Mouse (Mus musculus): ENCODE results near the gene 1190005I06Rik. TPM values are rescaled to one million over a fixed set of nuclear protein-coding genes. Genes with fewer than 3 reads are reported as not detected.

Gene 1190005I06Rik
- 12.0 and 21.2 TPM in 2 replicates for total RNA-seq (2014; rRNA removed)
- polyA plus RNA-seq (2012; rRNA removed): 11.9 and 15.3 TPM in 2 replicates

DNA sequence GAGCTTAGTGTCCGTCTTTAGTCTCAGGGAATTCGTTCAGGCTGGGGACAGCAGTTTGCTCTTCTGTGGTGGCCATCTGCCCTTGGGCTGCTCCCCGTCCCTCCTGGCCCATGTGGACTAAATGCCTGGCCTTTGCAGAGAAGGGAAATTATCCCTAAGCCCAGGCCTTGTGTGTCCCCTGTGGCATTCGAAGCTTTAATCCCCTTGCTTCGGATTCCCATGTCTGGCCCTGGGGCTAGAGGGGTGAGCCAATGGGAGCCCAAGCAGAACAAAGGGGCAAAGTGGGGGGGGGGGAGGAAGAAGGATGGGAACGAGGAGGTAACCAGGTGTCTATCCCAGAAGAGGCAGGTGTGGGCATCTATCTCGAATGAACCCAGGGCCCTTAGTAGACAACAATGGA lies at the start of gene 1190005I06Rik:
TSS of gene 1190005I06Rik (minus strand) at position 101 of the 400 bp plus-strand sequence.
- no peak for TF ChIP-seq POLR2A (IDR thresholded peaks at IDR 0.05; ENCODE audit: extremely low read depth, insufficient read depth, low read length)
- TF ChIP-seq CTCF (IDR thresholded peaks at IDR 0.05; ENCODE audit: low read depth, low read length): no peak
- DNase-seq (ENCODE audit: extremely low read depth, low read depth, low spot score): no peak
- Histone ChIP-seq H3K36me3 (ENCODE audit: control insufficient read depth, insufficient read depth, low read length) (no peaks in the 10 kb centered on the region), H3K79me2 (ENCODE audit: control insufficient read depth, insufficient read depth, low read length) (no peaks in the 10 kb centered on the region), H3K4me3 (ENCODE audit: insufficient read depth, low read depth, low read length) (no peak within 1 kb of the TSS), H3K9ac (ENCODE audit: low read depth, low read length) (no peak within 1 kb of the TSS), H3K27ac (replicated peaks; ENCODE audit: insufficient read depth, low read depth, low read length) (no peak within 1 kb of the TSS), H3K27me3 (ENCODE audit: control insufficient read depth, insufficient read depth, low read length) (no peaks in the 10 kb centered on the region), H3K4me1 (ENCODE audit: control insufficient read depth, insufficient read depth, low read length) (peaks cover 3% of the 10 kb centered on the region; the same call in 1 of the 2 replicates)
- 86% methylated on average over 7 of the region's 7 CpGs for WGBS

DNA sequence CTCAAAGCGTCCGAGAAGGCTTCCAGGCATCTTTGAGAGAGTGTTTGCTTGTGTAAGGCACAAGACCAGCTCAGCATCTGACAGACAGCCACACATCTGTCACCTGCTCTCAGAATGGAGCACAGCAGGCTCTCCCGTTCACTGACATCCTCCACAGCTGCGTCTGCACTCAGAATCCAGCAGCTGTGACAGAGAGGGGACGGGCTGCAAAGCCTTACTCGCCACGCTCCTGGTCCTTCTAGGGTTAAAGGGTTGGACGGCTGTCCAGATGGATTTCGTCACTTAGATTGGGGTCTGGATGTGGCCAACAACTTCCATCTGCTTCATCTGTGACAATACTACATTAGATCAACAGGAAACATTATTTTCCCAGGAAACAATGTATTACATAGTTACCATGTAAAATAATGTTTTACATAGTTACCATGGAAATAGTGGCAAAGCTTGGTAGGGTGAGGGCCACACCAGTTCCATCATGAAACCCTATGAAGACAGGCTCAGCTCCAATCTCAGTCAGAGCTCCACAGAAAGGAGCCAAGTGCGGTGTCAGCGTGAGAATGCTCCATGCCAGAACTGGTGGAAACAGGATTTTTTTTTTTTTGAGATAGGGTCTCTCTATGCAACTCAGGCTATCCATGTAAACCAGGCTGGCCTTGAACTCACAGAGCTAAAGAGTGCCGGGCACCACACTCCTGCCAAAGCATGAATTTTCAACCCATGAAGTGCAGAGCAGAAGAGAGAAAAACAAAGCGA lies 49.1 kb upstream of the 1190005I06Rik start:
- Histone ChIP-seq H3K9ac (ENCODE audit: low read depth, low read length) (no peak overlapping the region), H3K4me3 (ENCODE audit: insufficient read depth, low read depth, low read length) (no peak overlapping the region), H3K27me3 (ENCODE audit: control insufficient read depth, insufficient read depth, low read length) (no peaks in the 10 kb centered on the region), H3K79me2 (ENCODE audit: control insufficient read depth, insufficient read depth, low read length) (no peaks in the 10 kb centered on the region), H3K27ac (replicated peaks; ENCODE audit: insufficient read depth, low read depth, low read length) (no peak overlapping the region), H3K4me1 (ENCODE audit: control insufficient read depth, insufficient read depth, low read length) (peaks cover 8% of the 10 kb centered on the region), H3K36me3 (ENCODE audit: control insufficient read depth, insufficient read depth, low read length) (no peaks in the 10 kb centered on the region)
- no peak for TF ChIP-seq POLR2A (IDR thresholded peaks at IDR 0.05; ENCODE audit: extremely low read depth, insufficient read depth, low read length)
- no peak for TF ChIP-seq CTCF (IDR thresholded peaks at IDR 0.05; ENCODE audit: low read depth, low read length)
- no peak for DNase-seq (ENCODE audit: extremely low read depth, low read depth, low spot score)
- 67% methylated on average over 13 of the region's 13 CpGs for WGBS

DNA sequence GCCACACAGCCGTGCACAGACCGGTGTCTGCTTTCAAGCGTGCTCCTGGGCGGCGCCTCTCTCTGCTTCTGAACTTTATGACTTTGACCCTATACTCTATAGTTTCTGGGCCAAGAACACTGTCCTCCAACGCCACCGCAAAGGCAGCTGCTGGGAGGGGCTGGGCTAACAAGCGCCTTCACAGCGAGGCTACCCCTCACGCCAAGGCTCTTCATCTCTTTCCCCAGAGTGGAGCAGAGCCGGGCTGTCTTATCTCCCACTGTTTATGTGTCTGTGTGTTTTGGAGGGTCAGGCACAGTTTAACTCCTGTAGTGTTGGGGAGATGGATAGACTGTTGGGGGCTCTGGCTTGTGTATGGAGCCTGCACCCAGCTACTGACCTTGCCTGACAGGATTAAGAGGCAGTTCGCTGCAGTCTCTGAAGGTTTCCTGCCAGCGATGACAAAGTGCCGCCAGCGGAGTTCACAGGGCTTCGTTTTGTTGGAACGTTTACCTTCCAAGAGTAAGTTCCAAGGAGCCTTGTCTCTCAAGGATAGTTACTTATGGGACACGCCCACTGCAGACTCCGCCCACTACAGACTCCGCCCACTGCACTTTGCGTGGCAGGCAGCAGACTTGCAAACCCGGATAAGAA lies 46.5 kb upstream of the 1190005I06Rik start:
- Histone ChIP-seq H3K9ac (ENCODE audit: low read depth, low read length) (no peak overlapping the region), H3K4me1 (ENCODE audit: control insufficient read depth, insufficient read depth, low read length) (0 out of 2 replicates have a peak, but pooled peaks cover 3% of the 10 kb centered on the region), H3K36me3 (ENCODE audit: control insufficient read depth, insufficient read depth, low read length) (no peaks in the 10 kb centered on the region), H3K4me3 (ENCODE audit: insufficient read depth, low read depth, low read length) (no peak overlapping the region), H3K27ac (replicated peaks; ENCODE audit: insufficient read depth, low read depth, low read length) (no peak overlapping the region), H3K79me2 (ENCODE audit: control insufficient read depth, insufficient read depth, low read length) (no peaks in the 10 kb centered on the region), H3K27me3 (ENCODE audit: control insufficient read depth, insufficient read depth, low read length) (no peaks in the 10 kb centered on the region)
- peak; percentile 15 for DNase-seq (ENCODE audit: extremely low read depth, low read depth, low spot score)
- 37% methylated on average over 22 of the region's 22 CpGs for WGBS
- TF ChIP-seq CTCF (IDR thresholded peaks at IDR 0.05; ENCODE audit: low read depth, low read length) (no peak), POLR2A (IDR thresholded peaks at IDR 0.05; ENCODE audit: extremely low read depth, insufficient read depth, low read length) (no peak)

DNA sequence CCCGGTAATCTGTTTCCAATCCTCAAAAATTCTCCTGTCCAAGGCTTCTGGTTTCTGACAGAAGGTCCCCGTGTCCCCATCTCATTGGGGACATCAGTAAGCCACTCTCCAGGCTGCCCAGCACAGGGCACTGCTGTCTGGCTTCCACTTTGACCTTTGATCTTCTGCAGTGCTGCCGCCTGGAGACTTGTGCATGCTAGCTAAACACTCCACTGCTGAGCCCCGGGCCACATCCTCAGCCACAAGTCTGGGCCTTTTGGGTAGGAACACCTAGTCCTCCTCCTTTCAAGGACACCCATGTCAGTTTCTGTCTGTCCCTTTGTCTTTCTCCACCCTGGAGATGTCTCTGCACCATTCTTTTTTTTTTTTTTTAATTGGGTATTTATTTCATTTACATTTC lies 45.5 kb upstream of the 1190005I06Rik start:
- H3K4me1 ChIP-seq (ENCODE audit: control insufficient read depth, insufficient read depth, low read length): 0 out of 2 replicates have a peak, but pooled peaks cover 3% of the 10 kb centered on the region
- DNase-seq (ENCODE audit: extremely low read depth, low read depth, low spot score): no peak

DNA sequence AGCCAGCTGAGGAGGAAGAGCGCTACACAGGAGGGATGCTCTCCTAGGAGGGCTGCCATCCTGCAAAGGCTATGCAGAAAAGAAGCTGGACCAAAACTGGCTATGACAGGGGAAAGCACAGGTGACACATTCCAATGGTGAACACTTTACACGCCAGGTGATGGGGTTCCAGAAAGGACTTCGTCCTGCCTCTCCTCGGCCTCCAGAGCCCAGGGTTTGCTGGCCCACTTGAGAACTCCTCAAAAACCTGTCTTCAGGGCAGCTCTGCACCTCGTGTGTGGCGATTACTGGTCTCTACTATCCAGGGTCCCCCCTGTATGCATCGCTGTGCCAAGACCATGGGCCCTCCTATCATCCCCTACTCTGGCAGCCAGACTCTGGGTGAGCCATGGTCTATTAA lies 41.1 kb upstream of the 1190005I06Rik start:
- no peaks in the 10 kb centered on the region for H3K79me2 ChIP-seq (ENCODE audit: control insufficient read depth, insufficient read depth, low read length)
- H3K4me3 ChIP-seq (ENCODE audit: insufficient read depth, low read depth, low read length): no peak overlapping the region
- no peaks in the 10 kb centered on the region for H3K27me3 ChIP-seq (ENCODE audit: control insufficient read depth, insufficient read depth, low read length)
- no peak for DNase-seq (ENCODE audit: extremely low read depth, low read depth, low spot score)
- WGBS: 86% methylated on average over 7 of the region's 7 CpGs
- H3K4me1 ChIP-seq (ENCODE audit: control insufficient read depth, insufficient read depth, low read length): no peaks in the 10 kb centered on the region
- no peak overlapping the region for H3K27ac ChIP-seq (replicated peaks; ENCODE audit: insufficient read depth, low read depth, low read length)
- no peak overlapping the region for H3K9ac ChIP-seq (ENCODE audit: low read depth, low read length)
- TF ChIP-seq CTCF (IDR thresholded peaks at IDR 0.05; ENCODE audit: low read depth, low read length) (no peak), POLR2A (IDR thresholded peaks at IDR 0.05; ENCODE audit: extremely low read depth, insufficient read depth, low read length) (no peak)
- no peaks in the 10 kb centered on the region for H3K36me3 ChIP-seq (ENCODE audit: control insufficient read depth, insufficient read depth, low read length)

More for the DNA sequence above, 45.5 kb upstream of the 1190005I06Rik start:
- Histone ChIP-seq H3K27ac (replicated peaks; ENCODE audit: insufficient read depth, low read depth, low read length) (no peak overlapping the region), H3K9ac (ENCODE audit: low read depth, low read length) (no peak overlapping the region), H3K36me3 (ENCODE audit: control insufficient read depth, insufficient read depth, low read length) (no peaks in the 10 kb centered on the region), H3K4me3 (ENCODE audit: insufficient read depth, low read depth, low read length) (no peak overlapping the region), H3K79me2 (ENCODE audit: control insufficient read depth, insufficient read depth, low read length) (no peaks in the 10 kb centered on the region), H3K27me3 (ENCODE audit: control insufficient read depth, insufficient read depth, low read length) (no peaks in the 10 kb centered on the region)
- TF ChIP-seq POLR2A (IDR thresholded peaks at IDR 0.05; ENCODE audit: extremely low read depth, insufficient read depth, low read length) (no peak), CTCF (IDR thresholded peaks at IDR 0.05; ENCODE audit: low read depth, low read length) (no peak)
- 46% methylated on average over 4 of the region's 4 CpGs for WGBS

All from liver, adult 2 months (tissue).